Mouse (Mus musculus): ENCODE measurements around the gene Dennd1a. TPM values are rescaled to one million over a fixed set of nuclear protein-coding genes. Genes with fewer than 3 reads are reported as not detected.

Dennd1a gene
- total and polyA plus RNA-seq, 2 experiments, result 13.0 to 14.5 TPM

DNA sequence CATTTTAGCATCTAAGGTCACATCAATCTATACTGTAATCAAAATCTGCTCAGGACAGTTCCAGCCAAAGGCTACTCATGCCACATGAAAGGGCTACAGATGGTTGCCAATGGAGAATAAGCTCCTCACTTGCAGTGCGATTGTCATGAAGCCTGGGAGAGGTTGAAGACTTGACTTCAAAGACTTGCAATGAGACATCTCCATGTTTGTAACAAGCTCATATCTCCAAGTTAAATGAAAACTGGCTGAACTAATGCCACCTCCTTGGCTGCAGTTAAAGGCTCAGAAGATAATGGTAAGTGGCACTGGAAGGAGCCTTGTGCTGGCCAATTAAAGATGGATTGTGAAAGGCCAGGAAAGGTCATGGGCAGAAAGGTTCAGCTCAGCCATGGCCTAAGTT is 247.6 kb downstream of the Dennd1a start:
- Histone ChIP-seq H3K4me1 (ENCODE audit: control insufficient read depth, insufficient read depth, low read length) (no peaks in the 10 kb centered on the region), H3K9ac (ENCODE audit: low read depth, low read length) (no peak overlapping the region), H3K27ac (replicated peaks; ENCODE audit: insufficient read depth, low read depth, low read length) (no peak overlapping the region), H3K36me3 (ENCODE audit: control insufficient read depth, insufficient read depth, low read length) (no peaks in the 10 kb centered on the region; the same call in 1 of the 2 replicates), H3K79me2 (ENCODE audit: control insufficient read depth, insufficient read depth, low read length) (no peaks in the 10 kb centered on the region), H3K4me3 (ENCODE audit: insufficient read depth, low read depth, low read length) (no peak overlapping the region), H3K27me3 (ENCODE audit: control insufficient read depth, insufficient read depth, low read length) (no peaks in the 10 kb centered on the region)
- TF ChIP-seq POLR2A (IDR thresholded peaks at IDR 0.05; ENCODE audit: extremely low read depth, insufficient read depth, low read length) (no peak), CTCF (IDR thresholded peaks at IDR 0.05; ENCODE audit: low read depth, low read length) (no peak)
- WGBS, result 96% methylated on average over 1 of the region's 1 CpGs
- DNase-seq (ENCODE audit: extremely low read depth, low read depth, low spot score), result no peak

DNA sequence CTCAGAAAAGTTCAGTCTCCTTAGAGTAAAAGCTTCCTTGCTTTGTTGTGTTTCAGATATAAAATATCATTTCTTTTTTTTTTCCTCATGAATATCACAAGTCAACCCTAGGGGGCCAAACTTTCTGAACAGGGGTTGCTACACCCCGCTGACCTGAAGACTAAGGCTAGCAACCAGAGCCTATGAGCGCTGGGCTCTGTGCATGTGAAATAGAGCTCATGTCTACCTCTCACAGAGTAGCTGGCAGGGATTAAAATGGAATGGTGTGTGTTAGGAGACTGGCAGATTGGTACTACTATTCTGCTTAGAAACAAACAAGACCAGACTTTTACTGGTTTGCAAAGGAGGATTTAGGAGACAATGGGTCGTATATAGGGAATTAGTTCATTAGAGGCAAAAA is 258.9 kb downstream of the Dennd1a start:
- Histone ChIP-seq H3K79me2 (ENCODE audit: control insufficient read depth, insufficient read depth, low read length) (no peaks in the 10 kb centered on the region), H3K36me3 (ENCODE audit: control insufficient read depth, insufficient read depth, low read length) (no peaks in the 10 kb centered on the region; the same call in 1 of the 2 replicates), H3K27me3 (ENCODE audit: control insufficient read depth, insufficient read depth, low read length) (no peaks in the 10 kb centered on the region), H3K9ac (ENCODE audit: low read depth, low read length) (no peak overlapping the region), H3K4me3 (ENCODE audit: insufficient read depth, low read depth, low read length) (no peak overlapping the region), H3K4me1 (ENCODE audit: control insufficient read depth, insufficient read depth, low read length) (no peaks in the 10 kb centered on the region), H3K27ac (replicated peaks; ENCODE audit: insufficient read depth, low read depth, low read length) (no peak overlapping the region)
- TF ChIP-seq CTCF (IDR thresholded peaks at IDR 0.05; ENCODE audit: low read depth, low read length), result no peak
- no peak for TF ChIP-seq POLR2A (IDR thresholded peaks at IDR 0.05; ENCODE audit: extremely low read depth, insufficient read depth, low read length)
- DNase-seq (ENCODE audit: extremely low read depth, low read depth, low spot score), result no peak
- 95% methylated on average over 3 of the region's 3 CpGs for WGBS

DNA sequence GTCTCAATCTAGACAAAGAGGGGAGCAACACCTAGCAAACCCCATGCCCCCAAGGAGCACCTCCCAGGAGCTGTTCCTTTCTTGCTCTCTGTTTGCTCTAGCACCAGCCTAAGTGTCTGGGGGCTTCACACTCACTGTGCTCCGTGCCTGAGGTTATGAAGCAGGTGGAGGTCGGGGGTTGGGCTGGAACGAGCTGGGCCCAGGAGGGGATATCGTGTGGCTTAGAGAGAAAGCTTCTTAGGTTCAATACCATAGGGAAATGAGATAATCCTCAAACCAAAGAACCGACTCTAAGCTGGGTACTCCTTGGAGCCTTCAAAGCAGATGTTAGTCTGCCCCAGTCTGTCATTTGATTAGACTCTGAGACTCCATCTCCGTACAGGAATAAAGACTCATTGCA is 261.6 kb downstream of the Dennd1a start:
- no peak for DNase-seq (ENCODE audit: extremely low read depth, low read depth, low spot score)
- Histone ChIP-seq H3K4me1 (ENCODE audit: control insufficient read depth, insufficient read depth, low read length) (no peaks in the 10 kb centered on the region), H3K9ac (ENCODE audit: low read depth, low read length) (no peak overlapping the region), H3K27me3 (ENCODE audit: control insufficient read depth, insufficient read depth, low read length) (no peaks in the 10 kb centered on the region), H3K4me3 (ENCODE audit: insufficient read depth, low read depth, low read length) (no peak overlapping the region), H3K27ac (replicated peaks; ENCODE audit: insufficient read depth, low read depth, low read length) (no peak overlapping the region), H3K79me2 (ENCODE audit: control insufficient read depth, insufficient read depth, low read length) (no peaks in the 10 kb centered on the region), H3K36me3 (ENCODE audit: control insufficient read depth, insufficient read depth, low read length) (peaks cover 3% of the 10 kb centered on the region; the same call in 1 of the 2 replicates)
- WGBS, result 81% methylated on average over 6 of the region's 6 CpGs
- no peak for TF ChIP-seq CTCF (IDR thresholded peaks at IDR 0.05; ENCODE audit: low read depth, low read length)
- no peak for TF ChIP-seq POLR2A (IDR thresholded peaks at IDR 0.05; ENCODE audit: extremely low read depth, insufficient read depth, low read length)

DNA sequence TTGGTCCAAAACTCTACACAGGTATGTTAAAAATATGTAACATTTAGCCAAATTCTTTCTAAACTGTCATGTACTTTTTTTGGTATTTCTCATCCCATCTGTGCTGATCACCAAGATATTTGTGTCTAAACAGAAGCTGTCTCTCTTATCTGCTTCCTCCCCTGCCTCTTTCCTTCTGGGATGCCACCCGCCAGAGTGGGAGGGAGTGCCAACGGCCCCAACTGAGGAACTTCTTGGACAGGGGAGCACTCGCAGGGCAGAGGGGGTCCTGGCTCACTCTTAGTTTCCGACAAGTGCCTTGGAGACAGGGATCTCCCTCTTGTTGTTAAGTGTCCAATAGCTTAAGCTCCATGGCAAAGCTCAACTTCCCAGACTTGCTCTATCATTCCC is 263.5 kb downstream of the Dennd1a start:
- DNase-seq (ENCODE audit: extremely low read depth, low read depth, low spot score), result no peak
- Histone ChIP-seq H3K9ac (ENCODE audit: low read depth, low read length) (no peak overlapping the region), H3K27ac (replicated peaks; ENCODE audit: insufficient read depth, low read depth, low read length) (no peak overlapping the region), H3K79me2 (ENCODE audit: control insufficient read depth, insufficient read depth, low read length) (no peaks in the 10 kb centered on the region), H3K4me1 (ENCODE audit: control insufficient read depth, insufficient read depth, low read length) (no peaks in the 10 kb centered on the region), H3K27me3 (ENCODE audit: control insufficient read depth, insufficient read depth, low read length) (no peaks in the 10 kb centered on the region), H3K4me3 (ENCODE audit: insufficient read depth, low read depth, low read length) (no peak overlapping the region), H3K36me3 (ENCODE audit: control insufficient read depth, insufficient read depth, low read length) (peaks cover 3% of the 10 kb centered on the region; the same call in 1 of the 2 replicates)
- TF ChIP-seq POLR2A (IDR thresholded peaks at IDR 0.05; ENCODE audit: extremely low read depth, insufficient read depth, low read length) (no peak), CTCF (IDR thresholded peaks at IDR 0.05; ENCODE audit: low read depth, low read length) (no peak)
- 87% methylated on average over 4 of the region's 4 CpGs for WGBS

DNA sequence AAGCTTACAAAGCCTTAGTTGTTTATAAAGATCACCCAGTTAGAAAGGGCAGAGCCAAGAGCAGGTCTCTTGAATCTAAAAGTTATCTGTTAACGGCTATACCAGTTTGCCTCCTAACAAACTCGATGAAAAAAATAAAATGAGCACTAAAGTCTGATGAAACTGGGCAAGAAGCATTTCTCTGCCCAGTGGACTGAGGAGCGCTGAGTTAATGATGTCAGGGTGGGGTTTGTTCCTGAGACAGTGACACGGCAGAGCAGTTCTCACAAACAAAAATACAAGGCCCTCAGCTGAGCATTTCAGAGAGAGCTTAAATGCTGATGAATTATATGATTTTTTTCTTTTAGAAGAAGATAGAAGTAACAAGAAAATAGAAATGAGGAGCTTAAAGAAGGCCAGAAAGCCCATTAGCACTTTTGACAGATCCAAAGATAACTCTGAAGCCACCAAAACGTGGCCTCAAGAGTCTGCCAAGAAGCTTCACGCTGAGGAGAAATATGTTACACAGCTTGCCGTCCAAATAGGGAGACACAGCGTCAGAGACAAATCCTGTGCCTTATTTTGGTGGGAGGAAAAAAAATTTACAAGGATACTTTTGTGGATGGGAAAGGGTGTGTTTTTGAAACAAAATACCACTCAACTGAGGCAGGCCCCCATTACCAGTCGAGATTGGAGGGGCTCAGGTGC is 264.0 kb downstream of the Dennd1a start:
- Histone ChIP-seq H3K79me2 (ENCODE audit: control insufficient read depth, insufficient read depth, low read length) (no peaks in the 10 kb centered on the region), H3K27me3 (ENCODE audit: control insufficient read depth, insufficient read depth, low read length) (no peaks in the 10 kb centered on the region), H3K4me3 (ENCODE audit: insufficient read depth, low read depth, low read length) (no peak overlapping the region), H3K36me3 (ENCODE audit: control insufficient read depth, insufficient read depth, low read length) (peaks cover 3% of the 10 kb centered on the region; the same call in 1 of the 2 replicates), H3K9ac (ENCODE audit: low read depth, low read length) (no peak overlapping the region), H3K4me1 (ENCODE audit: control insufficient read depth, insufficient read depth, low read length) (no peaks in the 10 kb centered on the region), H3K27ac (replicated peaks; ENCODE audit: insufficient read depth, low read depth, low read length) (no peak overlapping the region)
- WGBS, result 90% methylated on average over 9 of the region's 9 CpGs
- TF ChIP-seq POLR2A (IDR thresholded peaks at IDR 0.05; ENCODE audit: extremely low read depth, insufficient read depth, low read length) (no peak), CTCF (IDR thresholded peaks at IDR 0.05; ENCODE audit: low read depth, low read length) (no peak)
- no peak for DNase-seq (ENCODE audit: extremely low read depth, low read depth, low spot score)

DNA sequence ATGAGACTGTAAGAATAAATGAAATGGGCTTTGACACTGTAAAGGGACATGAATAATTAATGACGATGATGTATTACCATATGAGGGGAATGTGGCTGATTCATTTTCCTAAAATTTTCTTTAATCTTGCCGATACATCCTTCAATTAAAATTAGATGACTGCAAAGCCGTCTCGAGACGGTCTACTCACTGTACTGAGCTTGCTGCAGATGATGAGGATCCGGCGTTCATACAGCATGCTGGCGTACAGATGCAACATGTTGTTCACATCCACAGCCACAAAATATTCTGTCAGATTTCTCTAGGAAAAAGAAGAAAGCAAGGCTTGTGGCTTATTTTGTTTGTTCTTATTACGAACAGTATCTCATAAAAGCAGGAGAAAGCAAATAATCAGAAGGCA is 266.0 kb downstream of the Dennd1a start:
- no peak overlapping the region for H3K4me3 ChIP-seq (ENCODE audit: insufficient read depth, low read depth, low read length)
- 97% methylated on average over 9 of the region's 9 CpGs for WGBS

More for the DNA sequence above, 266.0 kb downstream of the Dennd1a start:
- Histone ChIP-seq H3K36me3 (ENCODE audit: control insufficient read depth, insufficient read depth, low read length) (peaks cover 3% of the 10 kb centered on the region; the same call in 1 of the 2 replicates), H3K4me1 (ENCODE audit: control insufficient read depth, insufficient read depth, low read length) (no peaks in the 10 kb centered on the region), H3K27ac (replicated peaks; ENCODE audit: insufficient read depth, low read depth, low read length) (no peak overlapping the region), H3K9ac (ENCODE audit: low read depth, low read length) (no peak overlapping the region), H3K79me2 (ENCODE audit: control insufficient read depth, insufficient read depth, low read length) (no peaks in the 10 kb centered on the region), H3K27me3 (ENCODE audit: control insufficient read depth, insufficient read depth, low read length) (no peaks in the 10 kb centered on the region)
- TF ChIP-seq CTCF (IDR thresholded peaks at IDR 0.05; ENCODE audit: low read depth, low read length) (no peak), POLR2A (IDR thresholded peaks at IDR 0.05; ENCODE audit: extremely low read depth, insufficient read depth, low read length) (no peak)
- no peak for DNase-seq (ENCODE audit: extremely low read depth, low read depth, low spot score)

Measured in liver, adult 2 months (tissue).